In the genomic region with DNA sequence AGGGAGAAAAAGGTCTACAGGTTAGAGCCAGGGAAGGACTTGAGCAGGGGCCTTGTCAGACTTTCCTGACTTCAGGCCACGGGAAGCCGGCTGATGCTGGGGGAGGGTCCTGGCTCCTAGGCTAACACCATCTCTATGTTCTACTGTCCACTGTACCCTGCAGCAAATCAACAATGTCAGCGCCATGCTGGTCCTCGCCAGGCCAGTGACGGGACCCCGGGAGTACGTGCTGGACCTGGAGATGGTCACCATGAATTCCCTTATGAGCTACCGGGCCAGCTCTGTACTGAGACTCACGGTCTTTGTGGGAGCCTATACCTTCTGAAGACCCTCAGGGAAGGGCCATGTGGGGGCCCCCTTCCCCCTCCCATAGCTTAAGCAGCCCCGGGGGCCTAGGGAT, we compare ENCODE assay signal across 17 mouse cellular contexts. TPM values are rescaled to one million over a fixed set of nuclear protein-coding genes. Genes with fewer than 3 reads are reported as not detected.
DNase-seq lines count a peak whose midpoint lies in the region; ATAC-seq and TF ChIP-seq lines count a peak whose summit lies in the region.
"Had no signal": no experiment of that assay in that cellular context is flagged by ENCODE, and none has a peak within 500 bp of the region (broad histone marks: within the 10 kb centered on the region; RNA-seq: fewer than 3 reads in every experiment).

No protein-coding gene starts in this region.

- H3K4me2 ChIP-seq in liver, embryonic 11.5 days = no peak overlapping the region
- H3K4me2 ChIP-seq in myocyte (ENCODE audit: low read depth) = no peak overlapping the region
- H3K4me2 ChIP-seq: embryonic facial prominence, embryonic 12.5 days; forebrain, embryonic 13.5 days; forebrain, embryonic 15.5 days had no signal

- H3K4me1 ChIP-seq in liver, embryonic 11.5 days (replicated peaks; ENCODE audit: control insufficient read depth, insufficient read depth, low read length) = no peaks in the 10 kb centered on the region; the same call in 1 of the 2 replicates
- H3K4me1 ChIP-seq: forebrain, embryonic 15.5 days had no signal

- no peak for ATAC-seq in liver, embryonic 11.5 days (replicated peaks; ENCODE audit: low FRiP score)
- ATAC-seq: forebrain, embryonic 13.5 days; forebrain, embryonic 15.5 days; forebrain, postnatal 0 days had no signal

- no peaks in the 10 kb centered on the region for H3K9me3 ChIP-seq in liver, embryonic 11.5 days (ENCODE audit: control insufficient read depth, low read length)
- H3K9me3 ChIP-seq: embryonic facial prominence, embryonic 10.5 days; embryonic facial prominence, embryonic 12.5 days; forebrain, embryonic 13.5 days; forebrain, embryonic 15.5 days had no signal

- H3K36me3 ChIP-seq in liver, embryonic 11.5 days (ENCODE audit: control insufficient read depth, insufficient read depth, low read length) = peaks cover 30% of the 10 kb centered on the region
- peaks cover 27% of the 10 kb centered on the region for H3K36me3 ChIP-seq in myocyte (ENCODE audit: control insufficient read depth, insufficient read depth)

- intact Hi-C loops in gastrocnemius, postnatal 14 days (cut with DNase I; ENCODE audit: low total_unique reads) = no loop called here

- H3ac ChIP-seq in myocyte (ENCODE audit: control insufficient read depth, insufficient read length) = no peak overlapping the region

- 89% methylated on average over 10 of the region's 10 CpGs for WGBS in liver, embryonic 11.5 days

- peaks cover 7% of the 10 kb centered on the region for H3K79me2 ChIP-seq in myocyte (ENCODE audit: control insufficient read depth, insufficient read depth)

- H3K4me3 ChIP-seq in liver, embryonic 11.5 days (ENCODE audit: low read depth, low read length) = no peak overlapping the region
- no peak overlapping the region for H3K4me3 ChIP-seq in myocyte
- H3K4me3 ChIP-seq: embryonic facial prominence, embryonic 10.5 days; embryonic facial prominence, embryonic 12.5 days; forebrain, embryonic 13.5 days; forebrain, embryonic 15.5 days had no signal

- no peaks in the 10 kb centered on the region for H3K27me3 ChIP-seq in liver, embryonic 11.5 days (replicated peaks; ENCODE audit: control insufficient read depth, insufficient read depth, low read length)
- no peaks in the 10 kb centered on the region for H3K27me3 ChIP-seq in myocyte (ENCODE audit: control insufficient read depth, insufficient read depth, insufficient read length)
- H3K27me3 ChIP-seq: embryonic facial prominence, embryonic 12.5 days; forebrain, embryonic 13.5 days; forebrain, embryonic 15.5 days had no signal

- DNase-seq in cerebellum, adult 9-10 months = peak; percentile 39
- no peak for DNase-seq in cerebellum, postnatal 14 days
- DNase-seq in liver, embryonic 11.5 days (ENCODE audit: low spot score) = no peak
- DNase-seq in liver = no peak
- DNase-seq in gastrocnemius, postnatal 14 days = no peak
- DNase-seq: adrenal gland, adult 2 months; adrenal gland, postnatal 10 days; adrenal gland, postnatal 25 days; cerebellum, adult 11 months; cerebellum, adult 2 months; cerebellum, postnatal 10 days; forebrain, postnatal 0 days had no signal

- no peak overlapping the region for H3K27ac ChIP-seq in liver, embryonic 11.5 days (ENCODE audit: low read depth, low read length)
- H3K27ac ChIP-seq: embryonic facial prominence, embryonic 10.5 days; embryonic facial prominence, embryonic 12.5 days; forebrain, embryonic 13.5 days; forebrain, embryonic 15.5 days had no signal

- peak; percentile 25 for TF ChIP-seq POLR2A in myocyte (IDR thresholded peaks at IDR 0.05; ENCODE audit: insufficient read length, low read depth)

- H3K9ac ChIP-seq in liver, embryonic 11.5 days (ENCODE audit: low read depth, low read length) = 0 out of 2 replicates have a peak overlapping the region, but pooled peaks have one; percentile 9
- H3K9ac ChIP-seq: embryonic facial prominence, embryonic 12.5 days; forebrain, embryonic 13.5 days; forebrain, embryonic 15.5 days; forebrain, postnatal 0 days had no signal

TF ChIP-seq in myocyte, 11 proteins besides CTCF, POLR2A, EP300 and RAD21:
- no peak for TF ChIP-seq E2F4 (IDR thresholded peaks at IDR 0.05; ENCODE audit: insufficient read depth)
- TF ChIP-seq CEBPB (IDR thresholded peaks at IDR 0.05; ENCODE audit: insufficient read depth, poor library complexity, severe bottlenecking) = no peak
- peak; percentile 61 for TF ChIP-seq POLR2AphosphoS2 (IDR thresholded peaks at IDR 0.05; ENCODE audit: insufficient read length, low read depth)
- no peak for TF ChIP-seq TCF3 (IDR thresholded peaks at IDR 0.05; ENCODE audit: insufficient read length, low read depth)
TF ChIP-seq in myocyte: peak in this region for 1.

RNA-seq across cellular contexts. Expression of a gene that starts 6.8 kb away (rescaled TPM):
- polyA plus RNA-seq in liver, embryonic 11.5 days (2014; fragmentation: Nextera tagmentation; extraction: Ambion mirVana) = 28.3 and 33.8 TPM in 2 replicates
- polyA plus RNA-seq in myocyte (2012; fragmentation: generic; extraction: Trizol) = 66.4 TPM
- 10 to 100 TPM; 23.5 to 27.0 TPM for total RNA-seq in gastrocnemius, postnatal 14 days (2021)

RNA-seq across cellular contexts. Expression of a gene that starts 7.6 kb away (rescaled TPM):
- polyA plus RNA-seq in liver, embryonic 11.5 days (2014; fragmentation: Nextera tagmentation; extraction: Ambion mirVana) = 47.8 and 55.3 TPM in 2 replicates
- 81.3 TPM for polyA plus RNA-seq in myocyte (2012; fragmentation: generic; extraction: Trizol)
- total RNA-seq in gastrocnemius, postnatal 14 days (2021) = 10 to 100 TPM; 14.8 to 21.3 TPM

RNA-seq across cellular contexts. Expression of a gene that starts 8.9 kb away (rescaled TPM):
- 2,498 and 2,516 TPM in 2 replicates for polyA plus RNA-seq in liver, embryonic 11.5 days (2014; fragmentation: Nextera tagmentation; extraction: Ambion mirVana)
- polyA plus RNA-seq in myocyte (2012; fragmentation: generic; extraction: Trizol) = 948 TPM
- 100 to 1,000 TPM; 172 to 240 TPM for total RNA-seq in gastrocnemius, postnatal 14 days (2021)

RNA-seq across cellular contexts. Expression of a gene that starts 13.1 kb away (rescaled TPM):
- 0.39 and 0.52 TPM in 2 replicates for polyA plus RNA-seq in liver, embryonic 11.5 days (2014; fragmentation: Nextera tagmentation; extraction: Ambion mirVana)
- polyA plus RNA-seq in myocyte (2012; fragmentation: generic; extraction: Trizol) = 7.2 TPM
- not detected for total RNA-seq in gastrocnemius, postnatal 14 days (2021)
- total RNA-seq: adrenal gland, postnatal 25 days had no signal

RNA-seq across cellular contexts. Expression of a gene that starts 21.0 kb away (rescaled TPM):
- 60.9 and 66.7 TPM in 2 replicates for polyA plus RNA-seq in liver, embryonic 11.5 days (2014; fragmentation: Nextera tagmentation; extraction: Ambion mirVana)
- 122 TPM for polyA plus RNA-seq in myocyte (2012; fragmentation: generic; extraction: Trizol)
- 10 to 100 TPM; 42.0 to 44.8 TPM for total RNA-seq in gastrocnemius, postnatal 14 days (2021)
